Mouse (Mus musculus): Measurements from ENCODE around the gene Atl1. TPM values are rescaled to one million over a fixed set of nuclear protein-coding genes. Genes with fewer than 3 reads are reported as not detected.

The Atl1 gene
- total and polyA plus RNA-seq, 2 experiments from 2014 or later, result 132 to 156 TPM

DNA sequence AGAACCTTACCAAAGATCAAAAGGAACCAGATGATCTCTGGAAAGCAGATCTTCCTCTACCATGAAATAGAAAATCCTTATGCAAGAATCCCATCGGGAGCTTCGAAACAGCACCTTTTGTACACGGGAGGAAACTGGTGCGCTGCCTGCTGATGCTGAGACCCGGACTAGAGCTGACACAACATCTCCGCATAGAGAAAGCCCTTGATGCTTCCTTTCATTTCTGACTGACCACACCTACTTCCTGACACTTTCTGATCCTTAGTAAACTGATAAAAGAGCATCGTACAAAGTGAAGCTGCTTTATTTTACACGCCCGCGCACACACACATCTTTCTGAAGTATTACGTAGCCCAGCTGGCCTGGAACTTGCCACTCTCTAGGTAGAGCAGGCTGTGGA lies 39.0 kb upstream of the Atl1 start:
- TF ChIP-seq CTCF (IDR thresholded peaks at IDR 0.05; ENCODE audit: low read depth), result no peak
- Histone ChIP-seq H3K36me3 (ENCODE audit: insufficient read depth) (peaks cover 20% of the 10 kb centered on the region), H3K27me3 (ENCODE audit: insufficient read depth, low read length) (no peaks in the 10 kb centered on the region), H3K9ac (no peak overlapping the region), H3K27ac (ENCODE audit: low read depth, low read length) (no peak overlapping the region), H3K4me2 (ENCODE audit: low read depth) (no peak overlapping the region), H3K4me1 (ENCODE audit: insufficient read depth) (no peaks in the 10 kb centered on the region), H3K4me3 (ENCODE audit: low read depth, low read length) (no peak overlapping the region), H3K9me3 (ENCODE audit: low read length) (no peaks in the 10 kb centered on the region)
- ATAC-seq, result no peak
- 89% methylated on average over 11 of the region's 11 CpGs for WGBS
- DNase-seq, result no peak

DNA sequence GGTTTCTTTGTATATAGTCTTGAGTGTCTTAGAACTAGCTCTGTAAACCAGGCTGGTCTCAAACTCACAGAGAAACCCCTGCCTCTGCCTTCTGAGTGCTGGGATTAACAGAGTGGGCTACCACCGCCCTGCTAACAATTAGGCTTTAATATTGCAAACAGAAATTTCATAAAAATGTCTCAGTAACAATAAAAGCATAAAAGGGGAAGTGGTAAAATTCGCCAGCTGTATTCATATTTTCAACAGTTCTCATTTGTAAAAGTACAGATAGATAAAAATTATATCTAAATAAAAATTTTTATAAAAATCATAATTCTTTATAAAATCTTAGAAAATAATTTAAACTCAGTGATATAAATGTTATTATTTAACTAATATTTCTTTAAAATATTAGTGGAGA lies 38.5 kb upstream of the Atl1 start:
- H3K27ac ChIP-seq (ENCODE audit: low read depth, low read length), result no peak overlapping the region
- H3K4me1 ChIP-seq (ENCODE audit: insufficient read depth), result no peaks in the 10 kb centered on the region
- DNase-seq (no peak), ATAC-seq (no peak)
- no peaks in the 10 kb centered on the region for H3K27me3 ChIP-seq (ENCODE audit: insufficient read depth, low read length)
- 92% methylated on average over 2 of the region's 2 CpGs for WGBS
- H3K9ac ChIP-seq, result no peak overlapping the region
- no peak overlapping the region for H3K4me2 ChIP-seq (ENCODE audit: low read depth)
- TF ChIP-seq CTCF (IDR thresholded peaks at IDR 0.05; ENCODE audit: low read depth), result no peak
- no peaks in the 10 kb centered on the region for H3K9me3 ChIP-seq (ENCODE audit: low read length)
- no peak overlapping the region for H3K4me3 ChIP-seq (ENCODE audit: low read depth, low read length)
- peaks cover 18% of the 10 kb centered on the region for H3K36me3 ChIP-seq (ENCODE audit: insufficient read depth)

DNA sequence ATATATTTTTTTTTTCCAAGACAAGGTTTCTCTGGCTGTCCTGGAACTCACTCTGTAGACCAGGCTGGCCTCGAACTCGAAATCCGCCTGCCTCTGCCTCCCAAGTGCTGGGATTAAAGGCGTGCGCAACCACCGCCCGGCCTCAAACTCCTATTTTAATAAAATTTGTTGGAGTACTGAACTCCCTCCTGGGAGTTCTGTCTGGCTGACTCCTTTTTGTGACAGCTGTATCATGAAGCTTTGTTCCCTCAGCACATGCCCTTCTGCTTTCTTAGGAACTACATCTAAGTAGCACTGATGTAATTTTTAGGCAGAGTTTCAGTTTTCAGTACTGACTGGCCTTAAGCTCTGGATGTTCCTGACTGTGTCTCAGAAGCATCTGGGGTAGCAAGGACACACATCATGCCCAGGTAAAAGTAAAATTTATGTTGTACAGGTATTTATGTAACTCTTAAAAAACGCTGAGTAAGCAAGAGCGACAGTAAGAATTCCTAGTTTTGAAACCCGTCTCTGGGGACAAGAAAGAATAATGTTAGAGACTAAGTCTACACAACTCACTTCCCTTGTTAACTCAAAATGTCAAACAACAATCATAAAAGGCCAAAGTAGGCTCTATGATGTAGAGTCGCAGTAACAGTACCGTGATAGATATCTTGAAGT lies 36.6 kb upstream of the Atl1 start:
- DNase-seq (no peak), ATAC-seq (no peak)
- WGBS, result 97% methylated on average over 12 of the region's 12 CpGs
- H3K4me3 ChIP-seq (ENCODE audit: low read depth, low read length), result no peak overlapping the region
- no peak overlapping the region for H3K9ac ChIP-seq
- no peak overlapping the region for H3K4me2 ChIP-seq (ENCODE audit: low read depth)
- TF ChIP-seq CTCF (IDR thresholded peaks at IDR 0.05; ENCODE audit: low read depth), result no peak
- peaks cover 13% of the 10 kb centered on the region; the same call in 1 of the 2 replicates for H3K36me3 ChIP-seq (ENCODE audit: insufficient read depth)
- H3K9me3 ChIP-seq (ENCODE audit: low read length), result no peaks in the 10 kb centered on the region
- H3K4me1 ChIP-seq (ENCODE audit: insufficient read depth), result no peaks in the 10 kb centered on the region
- H3K27me3 ChIP-seq (ENCODE audit: insufficient read depth, low read length), result no peaks in the 10 kb centered on the region
- no peak overlapping the region for H3K27ac ChIP-seq (ENCODE audit: low read depth, low read length)

DNA sequence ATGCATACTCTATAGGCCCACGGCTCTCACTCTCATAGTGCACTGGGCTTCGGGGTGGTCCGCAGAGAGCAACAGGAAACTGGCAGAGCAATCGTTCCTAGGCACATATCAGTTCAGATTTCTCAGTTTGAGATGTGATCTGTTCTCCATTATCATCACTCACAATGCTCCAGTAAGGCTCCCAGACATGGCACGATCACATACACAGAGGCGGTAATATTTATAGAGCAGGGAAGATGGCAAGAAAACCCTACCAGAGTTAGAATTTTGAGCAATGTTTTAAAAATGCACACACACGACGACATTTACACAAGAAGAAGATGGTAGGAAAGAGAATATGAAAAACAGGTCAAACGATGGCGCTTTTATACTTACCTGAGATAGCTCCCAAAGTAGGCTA lies 36.0 kb upstream of the Atl1 start:
- no peak overlapping the region for H3K4me3 ChIP-seq (ENCODE audit: low read depth, low read length)
- H3K27ac ChIP-seq (ENCODE audit: low read depth, low read length), result no peak overlapping the region
- no peak overlapping the region for H3K4me2 ChIP-seq (ENCODE audit: low read depth)
- no peaks in the 10 kb centered on the region for H3K9me3 ChIP-seq (ENCODE audit: low read length)
- no peak for DNase-seq
- TF ChIP-seq CTCF (IDR thresholded peaks at IDR 0.05; ENCODE audit: low read depth), result no peak
- WGBS, result 95% methylated on average over 10 of the region's 10 CpGs
- no peak for ATAC-seq
- no peak overlapping the region for H3K9ac ChIP-seq
- H3K4me1 ChIP-seq (ENCODE audit: insufficient read depth), result no peaks in the 10 kb centered on the region
- H3K36me3 ChIP-seq (ENCODE audit: insufficient read depth), result peaks cover 12% of the 10 kb centered on the region; the same call in 1 of the 2 replicates
- no peaks in the 10 kb centered on the region for H3K27me3 ChIP-seq (ENCODE audit: insufficient read depth, low read length)

DNA sequence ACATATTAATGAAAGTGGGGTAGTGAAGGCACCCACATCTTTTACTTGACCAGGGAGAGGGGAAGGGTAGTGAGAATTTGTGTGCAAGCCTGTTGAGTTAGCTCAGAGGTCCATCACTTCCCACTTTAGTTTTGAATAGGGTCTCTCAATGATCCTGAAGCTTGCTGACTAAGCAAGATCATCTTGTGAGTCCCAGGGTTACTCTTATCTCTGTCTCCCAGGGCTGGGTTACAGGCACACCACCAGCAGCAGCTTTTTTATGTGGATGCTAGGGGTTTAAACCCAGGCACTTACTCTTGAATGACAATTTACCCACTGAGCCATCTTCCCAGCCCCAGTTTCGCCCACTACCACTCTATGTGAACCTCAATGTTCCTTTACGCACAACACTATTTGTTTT lies 34.8 kb upstream of the Atl1 start:
- H3K27me3 ChIP-seq (ENCODE audit: insufficient read depth, low read length), result no peaks in the 10 kb centered on the region
- no peak overlapping the region for H3K4me2 ChIP-seq (ENCODE audit: low read depth)
- H3K4me3 ChIP-seq (ENCODE audit: low read depth, low read length), result no peak overlapping the region
- DNase-seq (no peak), ATAC-seq (no peak)
- no peaks in the 10 kb centered on the region for H3K4me1 ChIP-seq (ENCODE audit: insufficient read depth)
- H3K9ac ChIP-seq, result no peak overlapping the region
- peaks cover 8% of the 10 kb centered on the region; the same call in 1 of the 2 replicates for H3K36me3 ChIP-seq (ENCODE audit: insufficient read depth)
- 99% methylated on average over 2 of the region's 2 CpGs for WGBS
- H3K9me3 ChIP-seq (ENCODE audit: low read length), result no peaks in the 10 kb centered on the region
- no peak overlapping the region for H3K27ac ChIP-seq (ENCODE audit: low read depth, low read length)
- no peak for TF ChIP-seq CTCF (IDR thresholded peaks at IDR 0.05; ENCODE audit: low read depth)

DNA sequence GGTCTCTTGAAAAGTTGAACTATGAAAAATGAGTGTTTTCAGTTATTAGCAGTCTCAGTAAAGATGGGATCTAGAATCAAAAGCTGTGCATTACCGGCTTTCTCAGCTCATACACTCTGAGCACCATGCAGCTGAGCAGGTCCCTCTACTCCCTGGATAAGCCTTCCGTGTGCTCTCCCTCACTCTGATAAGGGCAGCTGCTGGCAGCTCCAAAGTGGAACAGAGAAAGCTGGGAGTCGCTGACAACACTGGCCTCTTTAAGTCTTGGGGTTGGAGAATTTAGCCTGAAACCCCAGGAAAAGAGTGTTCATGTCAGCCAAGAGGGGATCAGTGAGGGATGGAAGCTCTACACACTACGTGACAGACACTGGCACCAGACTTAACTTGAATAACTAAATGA lies 33.6 kb upstream of the Atl1 start:
- Histone ChIP-seq H3K4me3 (ENCODE audit: low read depth, low read length) (no peak overlapping the region), H3K9me3 (ENCODE audit: low read length) (no peaks in the 10 kb centered on the region), H3K27me3 (ENCODE audit: insufficient read depth, low read length) (no peaks in the 10 kb centered on the region), H3K4me1 (ENCODE audit: insufficient read depth) (no peaks in the 10 kb centered on the region), H3K9ac (no peak overlapping the region), H3K27ac (ENCODE audit: low read depth, low read length) (no peak overlapping the region), H3K4me2 (ENCODE audit: low read depth) (no peak overlapping the region), H3K36me3 (ENCODE audit: insufficient read depth) (peaks cover 8% of the 10 kb centered on the region; the same call in 1 of the 2 replicates)
- 85% methylated on average over 4 of the region's 4 CpGs for WGBS
- no peak for TF ChIP-seq CTCF (IDR thresholded peaks at IDR 0.05; ENCODE audit: low read depth)
- no peak for DNase-seq
- no peak for ATAC-seq

DNA sequence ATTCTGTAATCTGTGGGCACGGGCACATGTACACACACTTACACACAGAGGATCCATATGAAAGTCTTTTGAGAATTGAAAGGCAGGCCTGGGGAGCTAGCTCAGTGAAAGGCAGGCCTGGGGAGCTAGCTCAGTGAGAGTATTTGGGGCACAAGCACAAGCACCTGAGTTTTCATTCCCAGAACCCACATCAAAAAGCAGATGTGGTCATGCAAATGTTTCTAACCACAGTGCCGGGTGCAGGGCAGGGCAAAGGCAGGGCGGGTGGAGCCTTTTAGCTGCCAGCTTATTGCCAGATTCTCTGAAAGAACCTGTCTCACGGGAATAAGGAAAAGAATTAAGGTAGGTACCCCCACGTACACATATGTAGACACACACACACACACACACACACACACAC lies 28.9 kb upstream of the Atl1 start:
- Histone ChIP-seq H3K27ac (ENCODE audit: low read depth, low read length) (no peak overlapping the region), H3K4me3 (ENCODE audit: low read depth, low read length) (no peak overlapping the region), H3K4me1 (ENCODE audit: insufficient read depth) (no peaks in the 10 kb centered on the region), H3K9me3 (ENCODE audit: low read length) (no peaks in the 10 kb centered on the region), H3K9ac (no peak overlapping the region), H3K36me3 (ENCODE audit: insufficient read depth) (0 out of 2 replicates have a peak, but pooled peaks cover 8% of the 10 kb centered on the region), H3K27me3 (ENCODE audit: insufficient read depth, low read length) (no peaks in the 10 kb centered on the region), H3K4me2 (ENCODE audit: low read depth) (no peak overlapping the region)
- no peak for DNase-seq
- WGBS, result 81% methylated on average over 5 of the region's 5 CpGs
- TF ChIP-seq CTCF (IDR thresholded peaks at IDR 0.05; ENCODE audit: low read depth), result no peak
- no peak for ATAC-seq

All from forebrain, postnatal 0 days (tissue).